Mouse (Mus musculus) lung, embryonic 16.5 days (tissue): ENCODE measurements at regions not wholly inside any gene's neighbourhood (a gene's known extent, or its start where the extent isn't known, plus 50 kb on each side); places are given as distances from the start of the nearest gene placed in this dataset.

ENCODE experiments used
- ATAC-seq: fragments of 200-750 bp; cut with Nextera tagmentation; 2 replicates; pipeline ENCODE4 v1.8.0; 2017; ENCODE audit warnings: low read depth, mild to moderate bottlenecking, moderate library complexity
- H3K27ac ChIP-seq: fragments of 300-500 bp; sonication (generic); 2 replicates; pipeline ENCODE4 v1.5.1; 2014; ENCODE audit warnings: mild to moderate bottlenecking, control low read depth, low read length
- H3K27me3 ChIP-seq: fragments of 300-500 bp; sonication (generic); 2 replicates; pipeline ENCODE4 v1.6.1; 2014; ENCODE audit warnings: low read depth, low read length, mixed read lengths; ENCODE audit not compliant: control insufficient read depth, insufficient read depth
- H3K36me3 ChIP-seq: fragments of 300-500 bp; sonication (generic); 2 replicates; pipeline ENCODE4 v1.6.1; 2014; ENCODE audit warnings: low read length; ENCODE audit not compliant: control insufficient read depth, insufficient read depth
- H3K4me1 ChIP-seq: fragments of 300-500 bp; sonication (generic); replicated peaks from 2 replicates; pipeline ENCODE4 v1.6.1; 2014; ENCODE audit warnings: low read length, mixed read lengths; ENCODE audit not compliant: control insufficient read depth, insufficient read depth
- H3K4me2 ChIP-seq: fragments of 300-500 bp; sonication (generic); 2 replicates; pipeline ENCODE4 v1.6.1; 2014; ENCODE audit warnings: low read depth, low read length, control low read depth
- H3K4me3 ChIP-seq: fragments of 300-500 bp; sonication (generic); 2 replicates; pipeline ENCODE4 v1.5.1; 2014; ENCODE audit warnings: mild to moderate bottlenecking, low read length, control low read depth
- H3K9ac ChIP-seq: fragments of 300-500 bp; sonication (generic); 2 replicates; pipeline ENCODE4 v1.6.1; 2014; ENCODE audit warnings: low read length, control low read depth
- H3K9me3 ChIP-seq: fragments of 300-500 bp; sonication (generic); 2 replicates; pipeline ENCODE4 v1.6.1; 2016; ENCODE audit warnings: low read length; ENCODE audit not compliant: control insufficient read depth
- WGBS: fragments of 180-500 bp; shearing (Covaris S2); extraction: QIAGEN DNeasy Blood & Tissue Kit; methylation state at CpG from one replicate; pipeline ENCODE4 v1.1.7; 2014; 5-methylcytosine and 5-hydroxymethylcytosine counted together

GRCm38 (mm10) chr10:8995097-8995496 is 109.2 kb upstream of the Sash1 start:
- WGBS = 23% methylated on average over 3 of the region's 3 CpGs
- Histone ChIP-seq H3K9me3 (no peaks in the 10 kb centered on the region), H3K27me3 (no peaks in the 10 kb centered on the region), H3K27ac (no peak overlapping the region), H3K4me3 (no peak overlapping the region), H3K4me1 (peaks cover 17% of the 10 kb centered on the region), H3K36me3 (no peaks in the 10 kb centered on the region), H3K9ac (no peak overlapping the region), H3K4me2 (no peak overlapping the region)
- no peak for ATAC-seq

- H3K27me3 ChIP-seq = no peaks in the 10 kb centered on the region
- no peaks in the 10 kb centered on the region for H3K4me1 ChIP-seq
- H3K27ac ChIP-seq = no peak overlapping the region
- H3K36me3 ChIP-seq = no peaks in the 10 kb centered on the region
- WGBS = 81% methylated on average over 7 of the region's 7 CpGs
- no peak overlapping the region for H3K4me3 ChIP-seq
- no peak overlapping the region for H3K9ac ChIP-seq
- no peak overlapping the region for H3K4me2 ChIP-seq
- H3K9me3 ChIP-seq = no peaks in the 10 kb centered on the region
- ATAC-seq = no peak
These were observed 100.5 kb upstream of the Sash1 start for GRCm38 (mm10) chr10:8986339-8986738.

- H3K27ac ChIP-seq = no peak overlapping the region
- H3K4me1 ChIP-seq = no peaks in the 10 kb centered on the region
- H3K9me3 ChIP-seq = no peaks in the 10 kb centered on the region
- 77% methylated on average over 4 of the region's 4 CpGs for WGBS
- H3K4me3 ChIP-seq = no peak overlapping the region
- H3K27me3 ChIP-seq = no peaks in the 10 kb centered on the region
- H3K36me3 ChIP-seq = no peaks in the 10 kb centered on the region
- no peak overlapping the region for H3K9ac ChIP-seq
- no peak for ATAC-seq
- H3K4me2 ChIP-seq = no peak overlapping the region
These were observed 97.5 kb upstream of the Sash1 start for GRCm38 (mm10) chr10:8983347-8983746.

GRCm38 (mm10) chr10:8980568-8980967 is 94.7 kb upstream of the Sash1 start:
- H3K4me1 ChIP-seq = no peaks in the 10 kb centered on the region
- no peak overlapping the region for H3K27ac ChIP-seq
- WGBS = 76% methylated on average over 1 of the region's 1 CpGs
- no peak for ATAC-seq
- no peaks in the 10 kb centered on the region for H3K36me3 ChIP-seq
- H3K4me3 ChIP-seq = no peak overlapping the region
- H3K4me2 ChIP-seq = no peak overlapping the region
- no peaks in the 10 kb centered on the region for H3K9me3 ChIP-seq
- H3K9ac ChIP-seq = no peak overlapping the region
- no peaks in the 10 kb centered on the region for H3K27me3 ChIP-seq

GRCm38 (mm10) chr10:8978595-8978994 is 92.7 kb upstream of the Sash1 start:
- H3K36me3 ChIP-seq = no peaks in the 10 kb centered on the region
- no peak overlapping the region for H3K4me2 ChIP-seq
- no peak overlapping the region for H3K9ac ChIP-seq
- H3K27me3 ChIP-seq = no peaks in the 10 kb centered on the region
- no peaks in the 10 kb centered on the region for H3K4me1 ChIP-seq
- no peak overlapping the region for H3K4me3 ChIP-seq
- no peak for ATAC-seq
- 87% methylated on average over 3 of the region's 3 CpGs for WGBS
- no peak overlapping the region for H3K27ac ChIP-seq
- no peaks in the 10 kb centered on the region for H3K9me3 ChIP-seq

GRCm38 (mm10) chr10:8973934-8974333 is 88.1 kb upstream of the Sash1 start:
- ATAC-seq = peak; percentile 76
- peaks cover 7% of the 10 kb centered on the region for H3K4me1 ChIP-seq
- WGBS = 50% methylated on average over 1 of the region's 1 CpGs

GRCm38 (mm10) chr10:8972789-8973551 is 87.1 kb upstream of the Sash1 start:
- H3K4me3 ChIP-seq = no peak overlapping the region
- no peaks in the 10 kb centered on the region for H3K36me3 ChIP-seq
- H3K9me3 ChIP-seq = no peaks in the 10 kb centered on the region
- H3K4me1 ChIP-seq = peaks cover 15% of the 10 kb centered on the region
- no peak overlapping the region for H3K27ac ChIP-seq
- H3K27me3 ChIP-seq = no peaks in the 10 kb centered on the region
- 47% methylated on average over 8 of the region's 8 CpGs for WGBS
- 0 out of 2 replicates have a peak, but pooled peaks have one; percentile 41 for ATAC-seq
- H3K9ac ChIP-seq = no peak overlapping the region
- no peak overlapping the region for H3K4me2 ChIP-seq

More at GRCm38 (mm10) chr10:8973934-8974333, 88.1 kb upstream of the Sash1 start:
- Histone ChIP-seq H3K9ac (no peak overlapping the region), H3K27me3 (no peaks in the 10 kb centered on the region), H3K36me3 (no peaks in the 10 kb centered on the region), H3K4me3 (no peak overlapping the region), H3K9me3 (no peaks in the 10 kb centered on the region), H3K27ac (no peak overlapping the region), H3K4me2 (no peak overlapping the region)

- H3K9me3 ChIP-seq = no peaks in the 10 kb centered on the region
- H3K4me2 ChIP-seq = no peak overlapping the region
- H3K36me3 ChIP-seq = no peaks in the 10 kb centered on the region
- ATAC-seq = no peak
- H3K27ac ChIP-seq = no peak overlapping the region
- H3K9ac ChIP-seq = no peak overlapping the region
- H3K27me3 ChIP-seq = no peaks in the 10 kb centered on the region
- peaks cover 16% of the 10 kb centered on the region for H3K4me1 ChIP-seq
- H3K4me3 ChIP-seq = no peak overlapping the region
- 75% methylated on average over 3 of the region's 3 CpGs for WGBS
These were observed 84.9 kb upstream of the Sash1 start for GRCm38 (mm10) chr10:8970807-8971206.

- Histone ChIP-seq H3K4me2 (no peak overlapping the region), H3K4me1 (peaks cover 16% of the 10 kb centered on the region), H3K4me3 (no peak overlapping the region), H3K27me3 (no peaks in the 10 kb centered on the region), H3K36me3 (no peaks in the 10 kb centered on the region), H3K9ac (no peak overlapping the region), H3K9me3 (no peaks in the 10 kb centered on the region), H3K27ac (peak overlapping the region; percentile 7; the same call in 1 of the 2 replicates)
- ATAC-seq = 0 out of 2 replicates have a peak, but pooled peaks have one; percentile 27
These were observed 83.7 kb upstream of the Sash1 start for GRCm38 (mm10) chr10:8969586-8969985.
